In the genomic region with DNA sequence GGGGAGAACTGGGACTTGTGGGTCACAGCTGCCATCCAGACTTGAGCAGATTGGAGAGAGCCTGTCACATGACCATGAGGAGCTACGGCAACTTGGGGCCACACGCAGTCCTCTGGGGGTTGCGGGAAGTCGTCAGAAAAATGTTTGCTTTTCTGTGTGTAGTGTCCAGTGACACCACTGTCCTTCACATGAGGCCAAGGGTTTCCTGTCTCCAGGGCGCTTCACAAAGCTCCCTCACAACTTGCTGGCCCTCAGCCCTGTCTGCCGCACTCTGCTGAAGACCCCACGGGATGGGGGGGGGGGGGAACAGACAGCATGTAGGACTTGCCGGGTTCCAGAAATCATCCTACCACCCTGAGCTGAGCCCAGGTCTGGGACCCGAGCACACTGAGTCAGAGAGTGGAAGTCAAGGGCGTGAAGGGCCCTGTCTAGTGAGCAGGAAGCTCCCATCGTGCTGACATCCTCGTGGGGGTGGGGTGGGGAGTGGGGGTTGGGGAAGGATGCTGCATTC, we compare ENCODE assay signal across 8 mouse cellular contexts. TPM values are rescaled to one million over a fixed set of nuclear protein-coding genes. Genes with fewer than 3 reads are reported as not detected.
DNase-seq lines count a peak whose midpoint lies in the region; ATAC-seq and TF ChIP-seq lines count a peak whose summit lies in the region.

No protein-coding gene starts in this region.

- WGBS in hindbrain, postnatal 0 days = 4% methylated on average over 12 of the region's 12 CpGs
- WGBS in midbrain, embryonic 12.5 days = 2% methylated on average over 12 of the region's 12 CpGs

- H3K4me1 ChIP-seq in hindbrain, postnatal 0 days (ENCODE audit: insufficient read depth, low read length) = peaks cover 33% of the 10 kb centered on the region
- H3K4me1 ChIP-seq in midbrain, embryonic 12.5 days = peaks cover 65% of the 10 kb centered on the region

- H3K27ac ChIP-seq in hindbrain, postnatal 0 days = peak overlapping the region; percentile 91
- H3K27ac ChIP-seq in midbrain, embryonic 12.5 days (replicated peaks) = peak overlapping the region; percentile 99

- DNase-seq in kidney, adult 11 months = peak; percentile 46
- no peak for DNase-seq in kidney, adult 8-10 months
- peak; percentile 57 for DNase-seq in embryo, embryonic 11 days
- DNase-seq in hindbrain, postnatal 0 days (ENCODE audit: low spot score) = no peak
- DNase-seq in adipocyte (ENCODE audit: low spot score) = no peak
- DNase-seq in frontal cortex, adult 2 months (ENCODE audit: extremely low spot score in 1 of 2, low spot score in 1 of 2) = no peak
- no peak for DNase-seq in frontal cortex, postnatal 36 days (ENCODE audit: low spot score in 2 of 2)

- no peak overlapping the region for H3K4me3 ChIP-seq in hindbrain, postnatal 0 days (ENCODE audit: low read length)
- H3K4me3 ChIP-seq in midbrain, embryonic 12.5 days = peak overlapping the region; percentile 13

- H3K36me3 ChIP-seq in hindbrain, postnatal 0 days (ENCODE audit: insufficient read depth, low read length) = no peaks in the 10 kb centered on the region
- H3K36me3 ChIP-seq in midbrain, embryonic 12.5 days = no peaks in the 10 kb centered on the region

- peak; percentile 82 for ATAC-seq in hindbrain, postnatal 0 days
- ATAC-seq in midbrain, embryonic 12.5 days (ENCODE audit: low FRiP score, low read depth) = peak; percentile 7

- H3K9ac ChIP-seq in hindbrain, postnatal 0 days (replicated peaks; ENCODE audit: low read length) = no peak overlapping the region; the same call in 1 of the 2 replicates
- peak overlapping the region; percentile 16 for H3K9ac ChIP-seq in midbrain, embryonic 12.5 days (replicated peaks)

- TF ChIP-seq CTCF in hindbrain, postnatal 0 days (IDR thresholded peaks at IDR 0.05; ENCODE audit: low read depth) = no peak

- no peaks in the 10 kb centered on the region for H3K9me3 ChIP-seq in hindbrain, postnatal 0 days (ENCODE audit: low read length)
- H3K9me3 ChIP-seq in midbrain, embryonic 12.5 days = no peaks in the 10 kb centered on the region

- peak overlapping the region; percentile 21 for H3K4me2 ChIP-seq in hindbrain, postnatal 0 days (ENCODE audit: low read depth, low read length)
- peak overlapping the region; percentile 48 for H3K4me2 ChIP-seq in midbrain, embryonic 12.5 days (replicated peaks)

- no peaks in the 10 kb centered on the region for H3K27me3 ChIP-seq in hindbrain, postnatal 0 days (ENCODE audit: insufficient read depth, low read length)
- no peaks in the 10 kb centered on the region for H3K27me3 ChIP-seq in midbrain, embryonic 12.5 days

RNA-seq across cellular contexts. Expression of gene Trmt61a, which starts 16.4 kb away (rescaled TPM):
- total RNA-seq in hindbrain, postnatal 0 days (2014; rRNA removed) = 29.7 and 32.7 TPM in 2 replicates
- 9.2 TPM in 2 replicates for polyA plus RNA-seq in hindbrain, postnatal 0 days (2015; fragmentation: Nextera tagmentation; extraction: Ambion mirVana)
- 11.8 and 13.2 TPM in 2 replicates for polyA plus RNA-seq in midbrain, embryonic 12.5 days (2016; fragmentation: Nextera tagmentation; extraction: Ambion mirVana)
- 21.0 and 21.9 TPM in 2 replicates for polyA plus RNA-seq in frontal cortex, adult 2 months (2012; rRNA removed)

RNA-seq across cellular contexts. Expression of gene Bag5, which starts 18.7 kb away (rescaled TPM):
- total RNA-seq in hindbrain, postnatal 0 days (2014; rRNA removed) = 21.1 and 22.7 TPM in 2 replicates
- 60.1 and 64.3 TPM in 2 replicates for polyA plus RNA-seq in hindbrain, postnatal 0 days (2015; fragmentation: Nextera tagmentation; extraction: Ambion mirVana)
- 62.0 and 64.0 TPM in 2 replicates for polyA plus RNA-seq in midbrain, embryonic 12.5 days (2016; fragmentation: Nextera tagmentation; extraction: Ambion mirVana)
- 54.7 and 55.0 TPM in 2 replicates for polyA plus RNA-seq in frontal cortex, adult 2 months (2012; rRNA removed)

RNA-seq across cellular contexts. Expression of gene Apopt1, which starts 18.7 kb away (rescaled TPM):
- total RNA-seq in hindbrain, postnatal 0 days (2014; rRNA removed) = 23.6 and 28.1 TPM in 2 replicates
- 60.3 and 63.9 TPM in 2 replicates for polyA plus RNA-seq in hindbrain, postnatal 0 days (2015; fragmentation: Nextera tagmentation; extraction: Ambion mirVana)
- 52.3 and 57.8 TPM in 2 replicates for polyA plus RNA-seq in midbrain, embryonic 12.5 days (2016; fragmentation: Nextera tagmentation; extraction: Ambion mirVana)
- polyA plus RNA-seq in frontal cortex, adult 2 months (2012; rRNA removed) = 50.6 and 53.8 TPM in 2 replicates

RNA-seq across cellular contexts. Expression of gene Ckb, which starts 22.2 kb away (rescaled TPM):
- 3,255 and 3,584 TPM in 2 replicates for total RNA-seq in hindbrain, postnatal 0 days (2014; rRNA removed)
- polyA plus RNA-seq in hindbrain, postnatal 0 days (2015; fragmentation: Nextera tagmentation; extraction: Ambion mirVana) = 2,405 and 2,624 TPM in 2 replicates
- 2,376 and 2,635 TPM in 2 replicates for polyA plus RNA-seq in midbrain, embryonic 12.5 days (2016; fragmentation: Nextera tagmentation; extraction: Ambion mirVana)
- polyA plus RNA-seq in frontal cortex, adult 2 months (2012; rRNA removed) = 3,871 and 4,147 TPM in 2 replicates

Comparison
In these comparisons a context has a peak if more than half of its experiments do, and no peak if none do; other contexts are left out.
1. DNase-seq: peak in kidney, adult 11 months (single experiment) and embryo, embryonic 11 days (single experiment); none in kidney, adult 8-10 months (0 of 2), hindbrain, postnatal 0 days (single experiment), adipocyte (single experiment), frontal cortex, adult 2 months (0 of 2) and frontal cortex, postnatal 36 days (0 of 2).